Mouse (Mus musculus): Measurements from ENCODE around the gene Orai2. TPM values are rescaled to one million over a fixed set of nuclear protein-coding genes. Genes with fewer than 3 reads are reported as not detected.

Orai2 gene
- polyA plus RNA-seq (2021; fragmentation: Nextera tagmentation) = 34.4 and 36.2 TPM in 2 replicates
- long read RNA-seq, experiment 1, transcript Orai2-201 (3 exons, 3,908 nt) = major isoform, 161 of 227 reads
- long read RNA-seq, experiment 1, transcript Orai2-203 (4 exons, 693 nt) = minor isoform, 34 of 227 reads
- long read RNA-seq, experiment 1, partial matches to known transcripts = 2 of 227 reads
- long read RNA-seq, experiment 1, other reads (novel, unspliced or antisense) = 30 of 227 reads
- long read RNA-seq, experiment 2, transcript Orai2-201 (3 exons, 3,908 nt) = major isoform, 19 of 34 reads
- long read RNA-seq, experiment 2, partial matches to known transcripts = 0 of 34 reads
- long read RNA-seq, experiment 2, other reads (novel, unspliced or antisense) = 13 of 34 reads

DNA sequence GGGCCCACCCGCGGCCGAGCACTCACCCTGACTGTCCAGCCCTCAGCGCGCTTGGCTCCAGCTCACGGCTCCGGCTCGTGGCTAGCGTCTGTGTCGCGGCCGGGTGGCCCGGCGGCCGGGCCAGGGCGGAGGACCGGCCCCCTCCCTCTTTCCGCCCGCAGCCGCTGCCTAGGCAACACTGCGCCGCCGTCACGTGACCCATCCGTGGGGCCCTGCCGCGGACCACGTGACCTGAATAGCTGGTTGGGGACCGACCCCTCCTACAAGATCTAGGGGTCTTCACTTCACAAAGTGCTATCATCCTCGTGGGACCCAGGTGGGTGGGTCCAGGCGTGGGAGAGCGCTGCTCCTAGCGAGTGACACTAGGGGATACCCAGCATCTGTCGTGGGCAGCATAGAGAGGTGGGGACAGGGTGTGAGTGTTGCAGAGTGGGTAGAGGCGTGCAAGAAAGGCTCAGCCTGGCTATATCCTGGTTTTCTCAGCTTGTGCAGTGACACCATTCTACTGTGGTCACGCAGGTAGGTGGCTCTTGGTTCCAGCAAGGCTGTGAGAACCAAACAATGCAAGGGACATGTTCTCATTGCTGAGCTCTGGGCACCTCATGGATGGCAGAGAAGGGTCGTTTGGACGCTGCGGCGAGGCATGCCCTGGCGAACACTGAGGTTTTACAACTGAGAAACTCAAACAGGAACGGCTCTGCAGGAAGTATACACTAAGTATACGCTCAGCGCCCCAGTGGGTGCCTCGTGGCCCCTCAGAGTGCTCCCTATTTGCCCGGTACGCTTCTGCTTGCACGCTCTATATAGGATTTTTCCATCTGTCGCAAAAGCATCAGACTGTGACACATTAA is at the start of gene Orai2:
Orai2 (minus strand) TSS at position 202 of the 851 bp plus-strand sequence.

GRCm38 (mm10) chr5:136198474-136199391 is 28.2 kb upstream of the Orai2 start, which contains the start of gene Prkrip1:
Gene Prkrip1 (minus strand): TSS chr5:136198963.

GRCm38 (mm10) chr5:136135571-136136291 is 34.8 kb downstream of the Orai2 start, which contains the start of the genes Lrwd1 and Alkbh4:
Gene Lrwd1 (minus strand): TSS chr5:136136074.
Gene Alkbh4 (plus strand): TSS chr5:136136146.

DNA sequence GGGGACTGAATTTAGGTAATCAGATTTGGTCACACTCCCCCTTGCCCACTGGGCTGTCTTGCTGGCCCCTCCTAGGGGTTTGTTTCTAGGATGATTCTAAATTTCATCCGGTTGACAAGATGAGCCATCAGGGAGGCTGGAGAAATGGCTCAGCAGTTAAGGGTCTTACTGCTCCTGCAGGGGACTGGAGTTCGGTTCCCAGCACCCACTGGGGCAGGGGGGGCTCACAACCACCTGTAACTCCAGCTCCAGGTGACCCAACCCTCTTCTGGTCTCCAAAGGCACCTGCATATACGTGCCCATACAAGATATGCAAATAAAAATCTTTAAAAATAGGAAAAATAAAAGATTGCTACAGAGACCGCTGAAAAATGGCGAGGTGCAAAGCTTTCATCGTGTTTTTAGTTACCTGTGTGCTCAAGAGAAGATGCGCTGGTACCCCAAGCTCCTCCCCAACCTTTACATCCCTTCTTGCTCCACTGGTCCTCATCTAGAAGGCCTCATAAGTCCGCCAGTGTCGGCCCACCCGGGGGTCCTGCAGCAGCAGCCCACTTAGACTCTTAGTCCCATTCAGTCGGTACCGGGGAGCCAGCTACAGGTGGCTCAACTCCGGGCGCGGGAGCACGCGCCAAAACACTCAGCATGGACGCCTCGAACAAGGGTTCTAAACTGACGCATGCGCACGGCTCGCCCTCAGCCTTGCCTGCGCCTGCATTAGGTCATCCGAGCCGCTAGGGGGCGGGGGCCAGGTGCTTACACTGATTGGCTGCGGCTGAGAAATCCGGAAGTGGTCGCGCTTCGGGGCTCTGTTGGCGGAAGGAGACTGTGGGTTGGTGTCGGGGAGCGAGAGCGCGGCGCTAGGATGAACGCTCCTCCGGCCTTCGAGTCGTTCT is 54.4 kb downstream of the Orai2 start, which contains the start of gene Polr2j:
Polr2j (plus strand) TSS at position 741 of the 893 bp plus-strand sequence.

Other genes starting within 250 kb of the Orai2 start
- 469 and 556 TPM in 2 replicates for gene Ywhag, start 236.1 kb downstream of the Orai2 start, polyA plus RNA-seq (2021; fragmentation: Nextera tagmentation)
- gene Ssc4d, start 196.2 kb downstream of the Orai2 start, polyA plus RNA-seq (2021; fragmentation: Nextera tagmentation) = 0.65 and 1.0 TPM in 2 replicates
- not detected in 2 replicates for gene Zp3, start 190.6 kb downstream of the Orai2 start, polyA plus RNA-seq (2021; fragmentation: Nextera tagmentation)
- 6.4 and 6.8 TPM in 2 replicates for gene Dtx2, start 175.9 kb downstream of the Orai2 start, polyA plus RNA-seq (2021; fragmentation: Nextera tagmentation)
- not detected in 2 replicates for gene Upk3b, start 132.2 kb downstream of the Orai2 start, polyA plus RNA-seq (2021; fragmentation: Nextera tagmentation)
- gene Upk3bl, start 116.2 kb downstream of the Orai2 start, polyA plus RNA-seq (2021; fragmentation: Nextera tagmentation) = 0.94 and 1.1 TPM in 2 replicates
- gene Rasa4, start 86.8 kb downstream of the Orai2 start, polyA plus RNA-seq (2021; fragmentation: Nextera tagmentation) = 2.3 TPM in 2 replicates
- 178 and 182 TPM in 2 replicates for gene Polr2j, start 54.1 kb downstream of the Orai2 start, polyA plus RNA-seq (2021; fragmentation: Nextera tagmentation)
- gene Lrwd1, start 34.6 kb downstream of the Orai2 start, polyA plus RNA-seq (2021; fragmentation: Nextera tagmentation) = 5.1 and 5.8 TPM in 2 replicates
- 7.5 and 7.7 TPM in 2 replicates for gene Alkbh4, start 34.6 kb downstream of the Orai2 start, polyA plus RNA-seq (2021; fragmentation: Nextera tagmentation)
- 51.5 and 52.0 TPM in 2 replicates for gene Prkrip1, start 28.2 kb upstream of the Orai2 start, polyA plus RNA-seq (2021; fragmentation: Nextera tagmentation)
- gene Sh2b2, start 75.8 kb upstream of the Orai2 start, polyA plus RNA-seq (2021; fragmentation: Nextera tagmentation) = 0.81 and 2.9 TPM in 2 replicates

Data from left cerebral cortex, adult 6 months (tissue).